Mouse (Mus musculus): ENCODE data around the gene Dclk2.

Gene Dclk2

GRCm38 (mm10) chr3:86920343-86921083 lies at the start of gene Dclk2:
Gene Dclk2, minus strand, starts transcription at chr3:86920852.
- DNase-seq: peak; percentile 73 to 81

DNA sequence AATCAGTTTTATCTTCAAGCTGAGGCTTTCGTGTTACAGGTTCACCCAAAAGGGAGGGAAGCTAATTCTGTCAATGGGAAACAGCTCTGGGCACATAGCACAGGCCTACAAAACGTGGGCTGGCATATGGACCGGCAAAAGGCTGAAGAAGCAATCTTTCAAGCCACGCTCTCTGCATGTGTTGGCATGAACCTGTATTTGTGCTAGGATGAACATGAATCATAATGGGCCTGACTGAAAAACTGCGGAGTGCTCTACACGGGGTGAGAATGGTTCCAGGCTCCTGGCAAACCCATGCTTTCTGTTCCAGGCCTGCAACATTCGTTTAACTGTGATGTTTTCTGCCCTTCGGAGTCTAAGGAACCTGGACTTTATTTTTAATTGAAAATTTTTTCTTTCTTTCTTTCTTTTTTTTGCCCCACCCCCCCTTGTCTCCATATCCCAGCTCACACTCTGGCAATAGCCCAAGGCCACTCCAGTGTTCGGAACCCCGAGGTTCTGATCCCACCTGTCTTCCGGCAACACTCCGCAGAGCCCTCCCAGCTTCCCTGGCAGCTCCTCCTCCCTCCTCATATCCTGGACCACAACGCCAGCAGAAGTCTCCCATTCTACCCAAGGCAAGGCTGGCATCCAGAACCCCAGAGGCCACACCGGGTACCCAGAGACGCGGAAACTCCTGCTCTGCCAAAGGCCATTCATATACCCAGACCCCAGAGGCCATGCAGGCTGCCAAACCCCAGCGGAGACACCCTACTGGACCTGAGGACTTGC lies 42.2 kb upstream of the Dclk2 start:
- DNase-seq: no peak

DNA sequence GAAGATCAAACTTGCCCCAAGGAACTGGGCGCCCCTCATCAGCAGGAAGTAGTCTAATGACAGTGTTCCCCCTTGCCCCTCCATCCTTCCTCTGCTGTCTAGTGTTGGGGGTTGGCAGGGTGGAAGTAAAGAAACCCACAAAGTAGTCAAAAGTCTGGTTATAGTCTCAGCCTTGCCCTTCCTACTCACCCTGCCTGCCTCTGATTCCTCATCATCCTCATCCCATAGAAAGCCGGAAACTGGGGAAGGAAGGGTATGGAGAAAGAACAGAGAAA lies 40.7 kb upstream of the Dclk2 start:
- no peak for DNase-seq

GRCm38 (mm10) chr3:86960656-86961394 lies 40.2 kb upstream of the Dclk2 start:
- no peak for DNase-seq

GRCm38 (mm10) chr3:86959088-86959487 lies 38.4 kb upstream of the Dclk2 start:
- no peak for DNase-seq

DNA sequence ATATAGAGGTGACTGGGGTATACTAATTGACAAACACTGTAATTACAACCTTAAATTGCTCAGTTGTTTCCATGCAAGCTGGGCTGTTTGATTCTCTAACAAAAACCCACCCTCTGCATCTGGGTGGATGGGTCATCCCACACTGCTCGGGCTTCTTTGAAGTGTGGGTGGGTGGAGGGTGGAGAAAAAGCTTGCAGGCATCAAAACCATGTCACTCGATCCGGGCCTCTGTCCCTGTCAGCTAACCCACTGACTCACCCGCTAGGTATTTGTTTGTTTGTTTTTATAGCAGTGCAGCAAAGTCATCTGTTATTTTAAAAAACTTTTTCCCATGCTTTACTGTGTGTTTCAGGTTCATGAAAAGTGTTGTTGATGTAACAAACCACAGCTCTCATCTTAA lies 34.7 kb upstream of the Dclk2 start:
- DNase-seq: no peak

DNA sequence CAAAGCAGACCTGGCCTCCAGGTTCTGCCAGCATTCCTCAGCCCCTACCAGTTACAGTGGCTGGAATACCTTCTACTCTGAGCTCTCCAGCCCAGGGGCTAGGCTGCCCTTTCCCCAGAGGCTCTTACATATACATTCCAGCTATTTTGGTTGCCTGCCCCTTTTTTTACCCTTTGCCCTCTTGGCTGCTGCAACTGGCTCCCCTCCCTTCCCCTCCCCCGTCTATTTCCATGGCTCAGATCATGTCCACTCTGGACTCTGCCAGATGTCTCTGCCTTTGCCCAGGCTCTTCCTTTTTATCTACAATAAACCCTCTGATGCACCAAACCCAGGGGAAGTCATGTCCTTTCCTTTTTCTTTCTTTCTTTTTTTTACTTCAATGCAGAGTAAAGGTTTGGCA lies 33.9 kb upstream of the Dclk2 start:
- peak in 1 of 2 experiments; percentile 8 for DNase-seq

GRCm38 (mm10) chr3:86953819-86954218 lies 33.2 kb upstream of the Dclk2 start:
- DNase-seq: no peak

- DNase-seq: no peak
Measured at GRCm38 (mm10) chr3:86950652-86951051, 30.0 kb upstream of the Dclk2 start.

DNA sequence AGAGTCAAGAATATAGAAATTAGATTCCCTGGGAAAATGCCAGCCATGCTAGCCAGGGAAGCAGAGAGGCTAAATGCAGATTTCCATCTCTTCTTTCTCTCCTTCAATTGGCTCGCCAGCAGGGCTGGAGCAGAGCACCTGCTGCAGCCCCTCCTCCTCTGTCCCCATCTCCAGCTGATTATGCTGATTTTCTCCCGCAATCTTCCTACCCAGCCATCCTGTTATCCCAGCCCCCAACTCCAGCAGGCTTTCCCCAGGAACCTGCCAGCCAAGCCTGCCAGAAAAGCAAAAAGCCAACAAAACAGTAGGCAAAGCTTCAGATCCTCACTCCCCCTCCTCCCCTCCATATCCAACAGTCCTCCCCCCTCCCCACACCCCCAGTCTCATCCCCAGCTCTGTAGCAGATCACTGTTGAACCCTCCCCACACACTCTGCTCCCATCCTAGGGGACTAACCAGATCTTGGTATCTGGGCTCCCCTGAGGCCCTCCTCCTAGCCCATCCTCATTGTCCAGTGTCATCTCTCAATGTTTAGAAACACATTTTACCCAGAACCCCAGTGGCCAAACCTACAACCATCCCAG lies 15.7 kb upstream of the Dclk2 start:
- DNase-seq: no peak

DNA sequence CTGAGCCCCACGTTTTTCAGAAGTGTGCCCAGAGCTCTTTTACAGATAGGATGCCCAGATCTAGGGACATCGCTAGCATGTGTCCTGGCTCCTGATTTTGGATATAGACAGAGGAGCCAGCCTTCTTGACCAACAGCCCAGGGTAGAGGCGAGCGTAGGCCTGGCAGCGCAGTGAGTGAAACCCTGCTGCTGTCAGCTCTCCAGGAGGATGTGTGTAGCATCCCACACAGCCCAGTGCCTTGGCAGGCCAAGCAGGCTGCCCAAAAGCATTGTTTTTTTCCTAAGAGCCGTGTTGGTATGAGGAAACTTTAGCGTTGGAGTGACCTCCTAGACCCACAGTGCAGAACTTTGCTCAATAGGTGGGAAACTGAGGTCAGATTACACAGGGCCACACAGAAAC lies 12.8 kb upstream of the Dclk2 start:
- DNase-seq: no peak

GRCm38 (mm10) chr3:86923686-86924085 lies 3.0 kb upstream of the Dclk2 start:
- DNase-seq: no peak

DNA sequence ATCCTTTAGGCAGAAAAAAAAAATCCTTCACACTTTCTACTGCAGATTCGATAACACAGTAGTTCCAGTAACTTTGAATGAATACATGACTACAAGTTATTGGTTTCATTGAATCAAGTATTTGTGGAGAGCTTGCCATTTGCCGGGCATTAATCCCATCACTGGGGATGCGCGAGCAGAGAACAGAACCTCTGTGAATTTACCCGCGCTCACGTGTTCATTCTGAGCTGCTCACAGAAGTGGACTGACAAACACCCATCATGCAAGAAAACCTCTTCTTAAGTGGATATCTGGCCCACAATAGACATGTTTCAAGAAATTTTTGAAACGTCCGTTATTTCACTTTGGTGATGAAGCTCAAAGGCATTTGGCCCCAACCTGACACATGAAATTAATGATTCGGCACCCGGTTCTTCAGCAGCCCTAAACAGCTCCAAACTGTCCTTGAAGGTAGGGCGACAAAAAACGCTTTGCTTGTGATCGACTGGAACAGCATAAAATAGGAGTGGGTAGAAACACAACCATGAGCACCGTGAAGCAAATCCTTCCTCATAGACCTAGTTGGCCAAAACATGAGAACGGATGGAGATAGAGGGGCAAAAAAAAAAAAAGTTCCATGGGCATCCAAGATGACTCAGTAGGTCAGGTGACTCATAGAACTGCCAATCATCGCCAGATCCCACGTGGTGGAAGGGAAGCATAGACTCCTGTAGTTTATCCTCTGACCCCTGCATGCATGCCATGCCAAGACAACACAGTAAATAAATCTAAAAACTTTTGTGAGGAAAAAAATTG lies 726 bp upstream of the Dclk2 start:
- DNase-seq: no peak

GRCm38 (mm10) chr3:86919641-86920342 lies 860 bp downstream of the Dclk2 start:
- DNase-seq: peak; percentile 7 to 54

DNA sequence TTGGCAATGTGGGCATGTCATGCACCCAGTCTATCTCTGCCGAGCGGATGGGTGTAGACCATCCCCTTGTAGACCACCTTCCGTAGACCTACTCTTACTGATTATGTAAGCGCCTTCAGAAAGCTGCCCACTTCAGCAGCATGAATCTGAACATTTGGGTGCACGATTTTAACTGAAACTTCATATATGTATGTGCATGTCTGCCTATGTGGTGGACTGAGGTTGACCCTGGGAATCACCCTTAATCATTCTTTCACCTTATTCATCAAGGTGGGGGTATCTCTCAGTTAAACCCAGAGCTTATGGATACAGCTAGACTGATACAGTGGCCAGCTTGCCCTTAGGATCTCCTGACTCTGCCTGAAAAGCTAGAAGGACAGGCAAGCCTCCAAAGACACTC lies 3.6 kb downstream of the Dclk2 start:
- no peak for DNase-seq

- no peak for DNase-seq
Measured at GRCm38 (mm10) chr3:86916626-86917025, 4.0 kb downstream of the Dclk2 start.

DNA sequence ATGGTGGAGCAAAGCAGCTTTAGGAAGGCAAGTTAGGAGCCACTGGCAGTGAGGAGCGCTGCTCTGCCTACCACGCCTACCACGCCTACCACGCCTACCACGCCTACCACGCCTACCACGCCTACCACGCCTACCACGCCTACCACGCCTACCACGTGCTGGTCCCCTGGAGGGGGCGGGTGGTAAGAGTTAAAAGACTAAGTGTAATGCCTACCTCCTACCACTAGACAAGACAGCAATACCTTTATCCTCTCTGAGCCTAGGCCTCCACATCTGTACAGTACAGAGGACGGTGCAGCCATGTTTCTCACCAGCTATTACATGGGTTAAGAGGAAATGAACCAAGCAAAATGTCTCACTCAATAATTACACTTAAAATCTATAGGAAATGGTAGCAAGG lies 5.4 kb downstream of the Dclk2 start:
- DNase-seq: no peak

GRCm38 (mm10) chr3:86914316-86914715 lies 6.3 kb downstream of the Dclk2 start:
- no peak for DNase-seq

DNA sequence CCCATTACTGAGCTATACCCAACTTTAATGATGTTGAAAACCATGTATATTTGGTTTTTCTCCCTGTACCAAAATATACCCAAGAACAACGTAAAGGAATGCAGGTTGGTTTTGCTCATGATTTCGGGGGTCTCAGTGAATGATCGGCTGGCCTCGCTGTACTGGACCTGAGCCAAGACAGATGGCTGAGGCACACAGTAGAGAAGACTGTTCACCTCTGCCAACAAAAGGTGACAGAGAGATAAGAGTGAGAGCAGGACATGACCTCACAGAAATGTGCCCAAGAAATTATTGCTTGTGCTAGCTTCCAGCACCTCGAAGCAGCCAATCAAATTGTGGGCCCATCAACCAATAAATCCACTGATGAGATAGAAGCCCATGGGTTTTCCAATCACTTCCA lies 22.3 kb downstream of the Dclk2 start:
- DNase-seq: no peak

DNA sequence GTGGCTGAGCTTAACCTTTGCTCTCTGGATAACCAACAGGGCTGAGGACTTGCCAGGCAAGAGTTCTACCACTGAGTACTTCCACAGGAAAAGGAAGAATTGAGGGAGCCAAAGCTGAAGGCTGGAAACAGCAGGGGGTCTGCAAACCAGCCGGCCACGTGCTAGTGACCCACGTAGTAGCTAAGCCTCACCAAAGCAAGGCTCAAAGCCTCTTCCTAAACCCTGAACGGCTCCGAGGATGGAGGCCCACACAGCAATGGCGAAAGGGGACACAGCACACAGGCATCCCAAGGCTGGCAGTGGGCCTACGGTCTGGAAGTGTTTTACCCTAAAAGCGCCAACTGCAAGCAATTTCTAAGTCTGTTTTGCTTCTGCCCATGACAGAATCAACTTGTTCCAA lies 23.1 kb downstream of the Dclk2 start:
- peak; percentile 18 to 37 for DNase-seq

DNA sequence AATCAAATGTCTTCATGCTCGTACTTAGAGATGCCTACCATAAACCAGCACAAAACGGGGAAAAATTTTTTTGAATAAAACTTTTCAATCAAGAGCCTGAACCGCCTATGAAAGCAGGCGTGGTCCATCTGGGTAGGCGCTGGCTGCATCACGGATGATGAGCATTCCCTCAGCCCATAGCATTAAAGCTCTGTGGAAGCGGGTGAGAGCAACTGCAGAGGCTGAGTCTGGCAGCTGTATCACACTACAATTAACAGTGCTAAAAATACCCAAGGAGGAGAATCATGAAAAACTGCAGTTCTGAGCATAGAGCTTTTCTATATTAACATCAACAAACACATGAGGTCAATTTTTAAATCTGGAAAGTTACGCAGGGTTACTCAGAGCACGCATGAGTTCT lies 23.6 kb downstream of the Dclk2 start:
- DNase-seq: no peak

- no peak for DNase-seq
Measured at GRCm38 (mm10) chr3:86894491-86894890, 26.2 kb downstream of the Dclk2 start.

Measured in kidney, postnatal 25 days (tissue).